Mouse (Mus musculus): ENCODE results near the gene Swsap1.

The Swsap1 gene

DNA sequence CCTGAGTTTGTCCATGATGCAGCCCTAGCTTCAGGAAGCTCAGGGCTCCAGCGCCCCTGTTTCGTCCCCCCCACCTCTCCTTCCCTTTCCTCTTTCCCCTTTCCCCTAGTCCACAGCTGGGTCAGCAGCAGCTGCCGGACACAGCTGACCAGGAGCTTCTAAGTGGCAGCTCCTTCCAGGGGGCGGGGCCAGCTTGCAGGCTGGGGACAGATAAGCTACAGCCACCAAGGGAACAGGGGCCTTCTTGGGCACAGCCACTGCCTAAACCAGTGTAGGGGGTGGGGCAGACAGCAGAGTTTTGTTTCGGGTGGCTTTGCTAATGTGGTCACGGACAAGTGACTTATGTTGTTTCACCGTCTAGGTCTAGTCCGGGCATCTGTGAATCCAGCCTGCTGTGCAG, 7.9 kb downstream of the Swsap1 start, which contains the start of gene Epor:
Epor (minus strand) TSS at position 90 of the 400 bp plus-strand sequence.
- DNase-seq (ENCODE audit: low spot score) = no peak

DNA sequence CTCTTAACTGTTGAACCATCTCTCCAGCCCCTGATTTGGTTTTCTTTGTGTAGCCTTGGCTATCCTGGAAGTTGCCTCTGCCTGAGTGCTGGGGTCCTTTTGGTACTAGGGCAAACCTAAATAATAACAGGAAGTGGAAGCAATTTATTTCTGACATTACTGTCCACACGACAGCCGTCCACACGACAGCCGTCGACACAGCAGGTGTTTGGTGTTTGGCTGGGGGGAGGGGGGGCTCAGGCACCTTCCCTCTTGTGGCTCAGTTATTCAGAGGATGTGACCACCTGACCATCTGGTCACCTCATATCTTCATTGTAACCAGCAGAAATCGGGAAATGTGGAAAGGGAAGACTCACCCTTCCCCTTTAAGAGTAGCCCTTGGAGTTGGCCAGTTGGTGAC, 13.3 kb downstream of the Swsap1 start:
- no peak for DNase-seq (ENCODE audit: low spot score)

DNA sequence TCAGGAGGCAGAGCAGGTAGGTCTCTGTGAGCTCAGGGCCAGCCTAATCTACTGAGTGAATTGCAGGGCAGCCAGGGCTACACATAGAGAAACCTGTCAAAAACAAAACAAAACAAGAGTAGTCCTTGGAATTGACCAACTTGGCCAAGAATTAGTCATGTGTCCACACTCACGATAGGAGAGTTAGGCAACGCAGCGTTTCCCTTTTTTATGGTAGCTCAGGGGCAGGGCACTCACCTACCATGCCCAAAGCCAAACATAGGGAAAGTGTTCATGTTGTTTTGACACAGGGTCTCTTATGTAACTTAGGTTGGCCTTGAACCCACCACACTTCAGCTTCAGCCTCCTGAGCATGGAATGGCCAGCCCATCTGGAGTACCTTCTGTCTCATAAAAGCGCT, 13.7 kb downstream of the Swsap1 start:
- DNase-seq (ENCODE audit: low spot score) = no peak

DNA sequence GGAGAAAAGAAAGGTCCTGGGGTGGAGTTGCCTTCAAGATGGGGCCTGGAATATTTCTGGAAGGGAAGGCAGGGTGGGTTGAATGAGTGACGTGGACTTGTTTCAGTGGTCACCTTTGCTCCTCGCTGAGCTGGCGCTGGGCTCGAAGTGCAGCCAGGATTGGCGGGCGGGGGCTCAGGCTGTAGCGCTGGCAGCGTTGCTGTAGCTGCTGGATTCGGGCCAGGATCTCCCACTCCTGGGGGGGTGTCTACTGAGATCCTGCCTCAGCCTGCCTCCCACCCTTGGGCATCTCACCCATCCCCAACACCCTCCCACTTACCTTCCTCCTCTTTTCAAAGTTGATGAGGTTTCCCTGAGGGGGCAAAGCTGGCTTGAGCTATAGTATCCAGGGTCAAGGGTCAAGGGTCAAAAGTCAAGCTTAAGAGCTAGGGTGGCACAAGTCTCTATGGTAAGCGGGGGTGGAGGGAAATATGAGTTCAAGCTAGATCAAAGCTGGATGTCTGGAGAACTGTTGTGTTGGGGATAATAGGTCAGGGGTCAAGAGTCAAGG, 21.1 kb downstream of the Swsap1 start:
- DNase-seq (ENCODE audit: low spot score) = no peak

DNA sequence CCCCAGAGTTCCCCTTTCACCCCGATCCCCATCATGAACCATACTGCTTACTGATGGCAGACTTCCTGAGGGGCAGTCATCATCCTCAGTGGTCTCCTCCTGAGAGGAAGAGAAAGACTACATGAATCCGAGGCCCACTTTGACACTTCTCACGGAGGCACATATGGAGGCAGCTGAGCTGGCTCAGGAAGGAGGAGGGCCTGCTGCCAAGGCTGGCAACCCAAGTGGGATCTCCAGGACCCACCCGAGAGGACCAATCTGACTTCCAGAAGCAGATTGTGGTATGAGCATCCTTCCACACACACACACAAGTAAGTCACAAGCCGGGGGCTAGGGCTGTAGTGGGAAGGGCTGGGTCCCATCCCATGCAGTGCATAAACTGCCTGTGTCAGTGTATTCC, 21.8 kb downstream of the Swsap1 start:
- no peak for DNase-seq (ENCODE audit: low spot score)

DNA sequence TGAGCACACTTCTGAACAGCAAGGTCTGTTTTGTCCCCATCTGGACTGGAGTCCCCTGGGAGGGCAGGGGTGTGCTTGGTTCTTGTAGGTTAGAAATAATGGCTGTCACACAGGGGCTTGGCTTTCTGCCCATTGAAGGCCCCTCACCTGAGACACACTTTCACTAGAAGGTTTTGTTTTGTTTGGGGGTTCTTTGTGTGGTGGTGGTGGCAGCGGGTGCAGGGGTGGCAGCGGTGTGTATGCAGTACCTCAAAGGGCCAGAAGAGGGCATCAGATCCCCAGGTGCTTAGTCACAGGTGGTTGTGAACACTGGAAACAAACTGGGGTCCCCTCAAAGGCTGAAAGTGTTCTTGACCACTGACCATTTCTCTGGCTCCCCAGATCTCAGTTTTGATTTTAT, 22.4 kb downstream of the Swsap1 start:
- no peak for DNase-seq (ENCODE audit: low spot score)

DNA sequence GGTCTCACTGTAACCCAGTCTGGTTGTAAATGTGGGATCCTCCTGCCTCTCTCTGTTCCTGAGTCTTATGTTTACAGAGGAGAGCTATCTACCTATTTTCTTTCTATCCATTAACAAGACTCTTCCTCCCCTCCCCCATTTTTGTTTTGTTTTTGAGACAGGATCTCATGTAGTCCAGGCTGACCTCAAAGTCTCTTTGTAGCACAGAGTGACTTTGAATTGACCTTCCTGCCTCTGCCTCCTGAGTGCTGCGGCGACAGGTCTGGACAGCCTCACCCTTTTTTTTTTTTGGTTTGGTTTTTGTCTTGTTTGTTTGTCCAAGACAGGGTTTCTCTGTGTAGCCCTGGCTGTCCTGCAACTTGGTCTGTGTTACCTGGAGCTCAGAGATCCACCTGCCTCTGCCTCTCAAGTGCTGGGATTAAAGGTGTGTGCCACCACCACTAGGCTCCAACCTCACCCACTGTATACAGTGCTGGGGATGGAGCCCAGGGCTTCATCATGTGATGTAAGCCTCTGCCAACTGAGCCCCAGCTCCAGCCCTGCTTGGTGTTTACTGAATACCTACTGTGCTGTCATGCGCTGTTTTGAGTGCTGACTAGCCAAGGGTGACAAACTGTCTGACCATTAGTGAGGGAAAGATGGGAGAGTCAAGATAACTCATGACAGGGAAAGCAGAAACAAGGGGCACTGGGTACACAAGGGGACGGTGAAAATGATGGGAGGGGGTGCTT, 23.0 kb downstream of the Swsap1 start:
- DNase-seq (ENCODE audit: low spot score) = no peak

DNA sequence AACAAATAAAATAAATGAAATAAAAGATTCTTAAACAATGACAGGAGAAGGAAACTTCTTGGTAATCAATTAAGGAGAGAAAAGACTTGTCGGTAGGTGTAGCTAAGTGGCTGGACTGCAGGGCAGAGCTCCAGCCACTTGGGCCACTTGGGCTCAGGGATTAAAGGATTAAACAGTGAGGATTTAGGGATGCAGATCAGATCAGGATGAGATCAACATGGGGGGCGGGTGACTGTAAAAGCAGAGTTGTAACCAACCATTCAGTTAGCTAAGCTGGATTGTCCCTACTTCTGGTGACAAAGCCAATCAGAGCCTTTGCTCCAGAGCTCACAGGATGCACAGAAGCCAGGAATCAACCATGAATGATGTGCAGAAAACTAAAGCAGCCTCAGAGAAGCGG, 28.4 kb downstream of the Swsap1 start:
- no peak for DNase-seq (ENCODE audit: low spot score)

DNA sequence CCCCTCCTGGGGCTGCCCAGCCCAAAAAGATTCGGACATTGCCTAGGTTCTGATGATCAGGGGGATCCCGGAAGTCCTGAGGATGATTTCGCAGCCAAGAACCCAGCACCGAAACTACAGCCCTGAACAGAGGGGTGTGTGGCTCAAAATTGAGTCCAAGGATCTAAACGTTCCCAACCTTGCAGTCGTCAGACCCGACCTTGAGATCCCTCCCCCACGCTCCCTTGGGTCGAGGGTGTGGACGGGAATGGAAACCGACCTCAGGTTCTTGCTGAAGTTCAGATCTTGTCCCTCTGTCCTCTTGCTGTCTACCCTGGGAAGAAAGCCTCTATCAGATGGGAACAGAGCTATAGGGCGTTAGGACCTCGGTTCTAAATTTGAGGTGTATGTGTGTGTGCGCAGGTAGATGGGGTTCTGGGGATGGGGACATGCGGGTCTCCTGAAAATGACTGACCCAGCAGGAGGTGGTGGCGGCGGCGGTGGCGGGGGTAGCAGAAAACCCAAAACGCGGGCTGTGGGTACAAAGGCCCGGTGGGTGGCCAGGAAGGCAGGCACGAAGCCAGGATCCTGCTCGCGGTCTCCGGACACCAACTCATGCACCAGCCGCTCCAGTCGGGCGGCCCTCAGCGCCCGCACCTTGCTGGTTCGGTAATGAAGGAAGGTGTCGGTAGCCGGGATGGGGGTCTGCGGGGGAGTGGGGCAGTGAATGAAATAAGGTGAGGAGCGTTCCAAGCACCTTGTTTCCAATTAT, 32.2 kb downstream of the Swsap1 start:
- no peak for DNase-seq (ENCODE audit: low spot score)

DNA sequence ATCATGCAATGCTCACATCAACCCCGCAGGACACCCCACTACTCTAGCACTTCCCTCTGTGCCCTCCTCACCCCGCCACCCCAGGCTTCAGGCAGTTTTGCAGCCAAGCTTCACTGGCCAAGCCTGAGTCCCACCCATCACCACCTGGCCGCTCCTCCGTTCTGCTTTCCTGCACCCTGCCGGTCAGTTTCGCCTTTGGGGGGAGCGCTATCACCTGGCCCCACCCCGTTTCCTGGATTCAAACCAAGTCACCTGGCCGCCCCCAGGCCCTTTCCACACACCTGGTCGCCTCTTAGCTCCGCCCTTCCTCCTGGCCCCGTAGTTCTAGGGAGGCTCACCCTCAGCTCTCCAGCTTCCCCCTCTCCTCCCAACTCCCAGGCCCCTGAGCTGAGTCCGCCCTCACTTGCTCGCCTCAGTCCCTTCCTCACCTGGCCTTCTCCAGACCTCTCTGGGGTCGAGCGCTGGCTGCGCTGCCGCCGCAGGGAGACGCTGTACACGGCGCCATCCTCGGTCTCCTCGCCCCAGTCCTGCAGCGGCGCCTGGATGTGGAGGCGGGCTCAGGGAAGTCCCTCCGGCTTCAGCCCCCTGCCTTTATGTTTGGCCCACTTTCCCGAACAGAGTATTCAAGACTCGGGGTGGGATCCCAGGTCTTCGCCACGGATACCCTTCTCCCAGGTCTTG, 33.0 kb downstream of the Swsap1 start:
- DNase-seq (ENCODE audit: low spot score) = no peak

DNA sequence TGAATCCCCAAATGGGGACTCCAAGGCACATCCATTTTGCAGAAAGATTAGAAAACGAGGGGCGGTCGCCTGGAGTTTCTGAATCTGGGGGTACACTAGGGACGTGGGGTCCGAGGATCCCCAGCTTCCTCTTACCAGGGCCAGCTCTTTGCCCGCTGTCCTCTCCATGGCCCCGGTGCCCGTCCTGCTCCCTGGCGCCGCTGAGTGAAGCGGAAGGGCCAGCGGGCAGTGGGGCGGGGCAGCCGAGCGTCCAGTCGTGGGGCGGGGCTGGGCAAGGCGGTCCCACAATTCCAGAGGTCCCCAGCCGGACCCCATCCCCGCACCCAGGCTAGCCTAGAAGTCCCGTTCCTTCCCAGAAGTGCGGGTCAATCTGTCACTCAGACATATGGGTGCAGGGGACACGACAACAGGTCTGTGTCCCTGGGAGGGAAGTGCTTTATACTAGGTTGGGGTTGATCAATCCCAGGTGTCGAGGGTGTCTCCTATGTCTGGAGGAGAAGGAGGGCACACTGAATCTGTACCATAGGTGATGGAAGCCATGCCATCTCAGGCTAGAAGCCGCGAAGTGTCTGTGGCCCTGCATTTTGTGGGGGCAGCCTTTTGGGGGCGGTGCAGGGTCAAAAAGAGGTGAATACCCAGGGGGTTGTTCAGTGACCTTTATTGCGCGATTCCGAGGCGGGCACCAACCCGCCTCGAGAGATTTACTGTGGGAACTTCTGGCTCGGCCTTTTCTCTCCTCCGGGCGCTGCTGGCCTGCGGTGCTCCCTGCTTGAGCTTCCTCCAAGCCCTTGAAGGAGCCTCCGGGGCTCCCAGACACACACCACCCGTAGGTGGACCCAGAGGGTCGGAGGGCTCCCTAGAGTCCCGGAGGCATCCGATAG, 33.9 kb downstream of the Swsap1 start, which contains the start of gene Rgl3:
Rgl3 (minus strand) TSS at position 217 of the 881 bp plus-strand sequence.
- DNase-seq (ENCODE audit: low spot score) = no peak

DNA sequence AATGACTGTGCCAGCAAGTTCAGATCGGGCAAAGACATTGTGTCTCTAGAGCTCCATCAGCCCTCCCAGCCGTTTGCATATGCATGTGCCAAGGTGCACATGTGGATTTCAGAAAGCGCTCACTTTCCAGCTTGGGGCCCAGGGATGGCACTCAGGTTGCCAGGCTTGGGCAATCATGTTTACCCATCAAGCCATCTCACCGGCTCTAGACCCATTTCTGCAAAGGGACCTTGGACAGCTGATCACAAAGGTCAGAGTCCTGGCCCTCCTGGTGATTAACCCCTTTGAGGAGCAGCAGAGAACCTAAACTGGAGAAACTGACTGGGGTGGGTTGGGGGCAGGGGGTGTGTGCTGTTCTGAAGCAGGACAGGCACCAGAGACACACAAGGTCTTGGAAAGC, 36.7 kb downstream of the Swsap1 start:
- no peak for DNase-seq (ENCODE audit: low spot score)

DNA sequence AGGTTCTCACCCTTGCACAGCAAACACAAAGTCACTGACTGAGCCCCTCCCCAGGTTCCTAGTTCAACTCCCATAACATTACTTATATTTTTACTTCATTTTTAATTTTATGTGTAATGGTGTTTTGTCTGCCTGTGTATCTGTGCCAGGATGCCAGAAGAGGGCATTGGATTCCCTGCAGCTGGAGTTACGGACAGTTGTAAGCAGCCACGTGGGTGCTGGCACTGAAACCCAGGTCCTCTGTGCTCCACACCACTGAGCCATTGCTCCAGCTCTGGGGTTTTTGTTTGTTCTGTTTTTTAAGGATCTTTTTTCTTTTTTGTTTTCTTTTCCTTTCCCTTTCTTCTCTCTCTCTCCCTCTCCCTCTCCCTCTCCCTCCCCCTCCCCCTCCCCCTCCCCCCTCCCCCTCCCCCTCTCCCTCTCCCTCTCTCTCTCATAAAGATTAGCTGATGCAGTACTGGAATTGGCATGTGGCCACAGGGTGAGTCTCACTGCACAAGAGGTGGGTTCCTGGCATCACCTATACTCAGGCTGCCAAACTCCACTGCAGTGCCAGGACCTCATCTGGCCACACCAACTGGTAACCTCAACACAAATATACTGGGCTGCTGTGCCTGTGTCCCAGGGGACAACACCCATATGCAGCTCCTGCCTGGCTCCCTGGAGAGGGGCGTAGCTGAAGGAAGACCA, 40.8 kb downstream of the Swsap1 start:
- no peak for DNase-seq (ENCODE audit: low spot score)

DNA sequence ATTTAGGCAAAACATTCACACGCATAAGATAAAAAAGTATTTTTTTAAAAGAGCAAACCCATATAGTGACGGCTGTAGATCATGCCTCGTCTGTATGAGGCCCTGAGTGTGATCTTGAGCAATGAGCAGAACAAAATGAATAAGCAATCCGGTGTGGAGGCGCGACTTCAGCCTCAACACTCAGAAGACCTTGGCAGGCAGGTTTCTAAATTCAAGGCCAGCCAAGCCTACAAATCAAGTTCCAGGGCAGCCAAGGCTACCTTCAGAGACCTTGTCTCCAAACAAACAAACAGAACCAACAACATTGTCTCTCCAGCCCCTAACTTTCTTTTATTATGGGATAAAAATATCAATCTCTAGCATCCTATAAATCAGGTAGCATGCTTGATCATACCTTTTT, 44.7 kb downstream of the Swsap1 start:
- no peak for DNase-seq (ENCODE audit: low spot score)

DNA sequence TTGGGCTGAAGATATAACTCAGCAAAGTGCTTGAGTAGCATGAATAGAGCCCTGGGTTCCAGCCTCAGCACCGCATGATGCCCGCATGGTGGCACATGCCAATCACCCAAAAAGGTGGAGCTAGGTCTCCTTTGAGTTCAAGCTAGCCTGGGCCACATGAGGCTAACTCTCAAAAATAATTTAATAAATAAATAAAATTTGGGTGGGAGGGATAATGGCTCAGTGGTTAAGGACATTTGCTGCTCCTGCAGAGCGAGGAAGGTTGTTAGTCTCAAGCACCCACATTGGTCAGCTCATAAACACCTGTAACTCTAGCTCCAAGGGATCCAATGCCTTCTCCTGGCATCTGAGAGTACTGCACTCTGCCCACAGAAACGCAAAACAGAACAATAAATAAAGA, 46.1 kb downstream of the Swsap1 start:
- DNase-seq (ENCODE audit: low spot score) = no peak

DNA sequence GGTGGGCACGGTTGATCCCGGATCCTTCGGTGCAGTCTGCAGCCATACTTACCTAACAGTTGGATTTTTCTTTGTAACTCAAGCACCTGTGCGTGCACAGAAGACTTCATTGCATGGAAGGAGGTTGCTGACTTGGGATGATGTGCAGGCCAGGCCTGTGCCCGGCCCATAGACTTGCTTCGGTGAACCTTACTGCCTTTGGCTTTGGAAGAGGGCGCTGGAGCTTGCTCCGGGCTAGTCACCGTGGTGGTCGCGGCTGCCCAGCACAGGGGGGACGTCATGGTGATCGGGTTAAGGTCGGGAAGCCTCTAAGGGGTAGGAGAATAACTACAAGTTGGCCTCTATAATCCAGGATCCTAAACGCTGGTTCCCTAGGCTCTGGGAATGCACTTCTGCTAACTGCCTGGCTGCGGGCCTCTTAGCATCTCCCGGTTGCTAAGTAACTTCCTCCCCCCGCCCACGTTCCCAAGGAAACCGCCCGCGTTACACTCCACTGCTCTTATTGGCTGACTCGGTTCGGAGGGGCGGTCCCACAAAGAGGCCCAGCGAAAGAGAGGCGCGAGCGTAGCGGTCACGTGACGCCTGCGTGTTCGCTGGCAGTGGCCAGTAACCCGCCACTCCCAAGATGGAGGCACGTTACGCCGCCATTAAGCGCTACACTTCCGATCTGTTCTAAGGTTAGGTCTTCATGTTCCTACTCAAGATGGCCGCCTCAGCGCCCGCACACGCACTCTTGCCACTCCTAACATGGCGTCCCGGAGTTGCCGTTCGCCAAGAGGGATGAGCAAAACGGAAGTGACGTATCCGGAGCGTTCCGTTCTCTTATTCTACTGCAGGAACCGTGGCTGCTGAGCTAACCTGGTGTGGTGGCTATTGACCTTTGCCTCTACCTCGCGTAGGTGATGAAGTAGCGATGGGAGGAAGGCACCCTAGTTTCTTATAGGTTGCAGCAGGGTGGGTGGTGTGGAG, 46.9 kb downstream of the Swsap1 start, which contains the start of the genes Ccdc151 and Prkcsh:
Ccdc151 (minus strand) TSS at position 441 of the 969 bp plus-strand sequence.
Prkcsh (plus strand) TSS at position 613 of the 969 bp plus-strand sequence.
- peak; percentile 100 for DNase-seq (ENCODE audit: low spot score)

DNA sequence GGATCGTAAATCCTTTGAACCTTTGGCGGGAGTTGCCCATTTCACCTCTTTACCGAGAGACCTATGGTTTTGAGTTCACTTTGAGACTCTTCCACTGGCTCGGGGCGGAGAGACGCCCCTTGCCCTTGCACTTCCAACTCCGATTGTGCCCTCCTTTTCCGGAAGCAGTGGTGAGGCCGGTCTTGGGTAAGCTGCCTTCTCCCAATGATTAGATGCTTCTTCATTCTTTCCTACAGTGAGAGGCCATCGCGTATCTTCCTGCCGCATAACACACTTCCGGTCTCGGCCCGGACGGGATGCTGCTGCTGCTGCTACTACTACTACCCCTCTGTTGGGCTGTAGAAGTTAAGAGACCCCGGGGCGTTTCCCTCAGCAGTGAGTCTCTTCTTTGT, 47.6 kb downstream of the Swsap1 start:
- DNase-seq (ENCODE audit: low spot score) = peak; percentile 45

DNA sequence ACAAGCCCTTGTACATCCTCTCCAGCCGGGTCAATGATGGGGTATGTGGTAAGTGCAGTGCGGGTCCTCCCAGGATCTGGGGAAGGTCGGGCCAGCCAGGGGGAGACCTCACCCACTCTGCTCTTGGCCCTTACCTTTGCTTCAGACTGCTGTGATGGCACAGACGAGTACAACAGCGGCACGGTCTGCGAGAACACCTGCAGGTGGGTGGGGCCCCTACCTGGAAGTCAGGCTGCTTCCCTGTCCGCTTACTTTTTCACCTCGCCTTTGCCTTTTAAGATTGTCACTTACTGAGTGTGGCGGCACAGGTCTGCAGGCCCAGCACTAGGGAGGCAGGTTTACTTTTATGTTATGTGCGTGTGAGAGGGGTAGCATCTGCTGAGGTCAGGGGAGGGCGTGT, 49.0 kb downstream of the Swsap1 start:
- DNase-seq (ENCODE audit: low spot score) = no peak

Data from left cerebral cortex, adult 11 months (tissue).